Mouse (Mus musculus): ENCODE measurements around the gene Top1. TPM values are rescaled to one million over a fixed set of nuclear protein-coding genes. Genes with fewer than 3 reads are reported as not detected.

Top1 gene
- polyA plus RNA-seq, 1 experiment, result 78.4 TPM

GRCm38 (mm10) chr2:160619831-160620230 lies 25.9 kb upstream of the Top1 start:
- TF ChIP-seq POLR2A (IDR thresholded peaks at IDR 0.05; ENCODE audit: low read depth, low read length) (no peak), CTCF (IDR thresholded peaks at IDR 0.05; ENCODE audit: borderline replicate concordance, insufficient read depth, low read length) (no peak)
- Histone ChIP-seq H3K4me3 (ENCODE audit: insufficient read depth, low read length) (no peak overlapping the region), H3K27ac (ENCODE audit: insufficient read depth, low read length) (peak overlapping the region; percentile 91), H3K4me1 (ENCODE audit: control insufficient read depth, insufficient read depth, low read length) (peaks cover 16% of the 10 kb centered on the region)

GRCm38 (mm10) chr2:160620279-160620963 lies 25.3 kb upstream of the Top1 start:
- Histone ChIP-seq H3K27ac (ENCODE audit: insufficient read depth, low read length) (peak overlapping the region; percentile 91), H3K4me3 (ENCODE audit: insufficient read depth, low read length) (no peak overlapping the region), H3K4me1 (ENCODE audit: control insufficient read depth, insufficient read depth, low read length) (peaks cover 16% of the 10 kb centered on the region)
- TF ChIP-seq CTCF (IDR thresholded peaks at IDR 0.05; ENCODE audit: borderline replicate concordance, insufficient read depth, low read length) (no peak), POLR2A (IDR thresholded peaks at IDR 0.05; ENCODE audit: low read depth, low read length) (no peak)

GRCm38 (mm10) chr2:160621001-160621448 lies 24.7 kb upstream of the Top1 start:
- Histone ChIP-seq H3K27ac (ENCODE audit: insufficient read depth, low read length) (peak overlapping the region; percentile 91), H3K4me3 (ENCODE audit: insufficient read depth, low read length) (no peak overlapping the region), H3K4me1 (ENCODE audit: control insufficient read depth, insufficient read depth, low read length) (peaks cover 16% of the 10 kb centered on the region)
- TF ChIP-seq CTCF (IDR thresholded peaks at IDR 0.05; ENCODE audit: borderline replicate concordance, insufficient read depth, low read length) (no peak), POLR2A (IDR thresholded peaks at IDR 0.05; ENCODE audit: low read depth, low read length) (no peak)

GRCm38 (mm10) chr2:160621661-160622211 lies 24.0 kb upstream of the Top1 start:
- no peak overlapping the region for H3K4me3 ChIP-seq (ENCODE audit: insufficient read depth, low read length)
- TF ChIP-seq CTCF (IDR thresholded peaks at IDR 0.05; ENCODE audit: borderline replicate concordance, insufficient read depth, low read length), result no peak
- no peak for TF ChIP-seq POLR2A (IDR thresholded peaks at IDR 0.05; ENCODE audit: low read depth, low read length)
- H3K4me1 ChIP-seq (ENCODE audit: control insufficient read depth, insufficient read depth, low read length), result peaks cover 16% of the 10 kb centered on the region
- peak overlapping the region; percentile 79 for H3K27ac ChIP-seq (ENCODE audit: insufficient read depth, low read length)

GRCm38 (mm10) chr2:160622646-160623045 lies 23.0 kb upstream of the Top1 start:
- TF ChIP-seq CTCF (IDR thresholded peaks at IDR 0.05; ENCODE audit: borderline replicate concordance, insufficient read depth, low read length) (no peak), POLR2A (IDR thresholded peaks at IDR 0.05; ENCODE audit: low read depth, low read length) (no peak)
- Histone ChIP-seq H3K4me1 (ENCODE audit: control insufficient read depth, insufficient read depth, low read length) (peaks cover 16% of the 10 kb centered on the region), H3K4me3 (ENCODE audit: insufficient read depth, low read length) (no peak overlapping the region), H3K27ac (ENCODE audit: insufficient read depth, low read length) (no peak overlapping the region)

- Histone ChIP-seq H3K4me3 (ENCODE audit: insufficient read depth, low read length) (no peak overlapping the region), H3K27ac (ENCODE audit: insufficient read depth, low read length) (no peak overlapping the region), H3K4me1 (ENCODE audit: control insufficient read depth, insufficient read depth, low read length) (peaks cover 16% of the 10 kb centered on the region)
- TF ChIP-seq POLR2A (IDR thresholded peaks at IDR 0.05; ENCODE audit: low read depth, low read length), result no peak
- TF ChIP-seq CTCF (IDR thresholded peaks at IDR 0.05; ENCODE audit: borderline replicate concordance, insufficient read depth, low read length), result no peak
Observed at GRCm38 (mm10) chr2:160623745-160624144, 21.9 kb upstream of the Top1 start.

GRCm38 (mm10) chr2:160627207-160628025 lies 18.3 kb upstream of the Top1 start:
- Histone ChIP-seq H3K4me3 (ENCODE audit: insufficient read depth, low read length) (no peak overlapping the region), H3K27ac (ENCODE audit: insufficient read depth, low read length) (no peak overlapping the region), H3K4me1 (ENCODE audit: control insufficient read depth, insufficient read depth, low read length) (no peaks in the 10 kb centered on the region)
- no peak for TF ChIP-seq CTCF (IDR thresholded peaks at IDR 0.05; ENCODE audit: borderline replicate concordance, insufficient read depth, low read length)
- no peak for TF ChIP-seq POLR2A (IDR thresholded peaks at IDR 0.05; ENCODE audit: low read depth, low read length)

GRCm38 (mm10) chr2:160628055-160628454 lies 17.6 kb upstream of the Top1 start:
- no peak for TF ChIP-seq POLR2A (IDR thresholded peaks at IDR 0.05; ENCODE audit: low read depth, low read length)
- Histone ChIP-seq H3K4me1 (ENCODE audit: control insufficient read depth, insufficient read depth, low read length) (no peaks in the 10 kb centered on the region), H3K27ac (ENCODE audit: insufficient read depth, low read length) (no peak overlapping the region), H3K4me3 (ENCODE audit: insufficient read depth, low read length) (no peak overlapping the region)

GRCm38 (mm10) chr2:160628666-160629527 lies 16.8 kb upstream of the Top1 start:
- Histone ChIP-seq H3K4me3 (ENCODE audit: insufficient read depth, low read length) (no peak overlapping the region), H3K4me1 (ENCODE audit: control insufficient read depth, insufficient read depth, low read length) (no peaks in the 10 kb centered on the region), H3K27ac (ENCODE audit: insufficient read depth, low read length) (no peak overlapping the region)
- no peak for TF ChIP-seq CTCF (IDR thresholded peaks at IDR 0.05; ENCODE audit: borderline replicate concordance, insufficient read depth, low read length)
- no peak for TF ChIP-seq POLR2A (IDR thresholded peaks at IDR 0.05; ENCODE audit: low read depth, low read length)

Data from embryonic fibroblast, embryonic 13.5 days (primary cell).